Mouse (Mus musculus): Measurements from ENCODE around the gene Adgrg7. TPM values are rescaled to one million over a fixed set of nuclear protein-coding genes. Genes with fewer than 3 reads are reported as not detected.

Gene Adgrg7
- polyA plus RNA-seq, 1 experiment, result 0.30 TPM

GRCm38 (mm10) chr16:56799541-56800029 lies 3.9 kb upstream of the Adgrg7 start:
- Histone ChIP-seq H3K36me3 (ENCODE audit: control insufficient read depth, insufficient read depth, low read length) (no peaks in the 10 kb centered on the region), H3K4me1 (ENCODE audit: control insufficient read depth, insufficient read depth, low read length) (no peaks in the 10 kb centered on the region), H3K4me3 (ENCODE audit: control insufficient read depth, low read depth, low read length) (no peak overlapping the region), H3K27me3 (ENCODE audit: control insufficient read depth, insufficient read depth, low read length) (no peaks in the 10 kb centered on the region), H3K27ac (ENCODE audit: control insufficient read depth, insufficient read depth, low read depth, low read length) (no peak overlapping the region)
- no peak for TF ChIP-seq POLR2A (IDR thresholded peaks at IDR 0.05; ENCODE audit: control insufficient read depth, low read depth, low read length)
- TF ChIP-seq CTCF (IDR thresholded peaks at IDR 0.05; ENCODE audit: control insufficient read depth, insufficient read depth, insufficient replicate concordance, low read depth, low read length), result no peak

- Histone ChIP-seq H3K36me3 (ENCODE audit: control insufficient read depth, insufficient read depth, low read length) (no peaks in the 10 kb centered on the region), H3K27me3 (ENCODE audit: control insufficient read depth, insufficient read depth, low read length) (no peaks in the 10 kb centered on the region)
- no peak for TF ChIP-seq POLR2A (IDR thresholded peaks at IDR 0.05; ENCODE audit: control insufficient read depth, low read depth, low read length)
These were observed 3.2 kb upstream of the Adgrg7 start for GRCm38 (mm10) chr16:56798873-56799272.

GRCm38 (mm10) chr16:56794383-56795144 lies 1.1 kb downstream of the Adgrg7 start:
- no peaks in the 10 kb centered on the region for H3K4me1 ChIP-seq (ENCODE audit: control insufficient read depth, insufficient read depth, low read length)
- no peak overlapping the region for H3K27ac ChIP-seq (ENCODE audit: control insufficient read depth, insufficient read depth, low read depth, low read length)
- no peaks in the 10 kb centered on the region for H3K36me3 ChIP-seq (ENCODE audit: control insufficient read depth, insufficient read depth, low read length)
- TF ChIP-seq CTCF (IDR thresholded peaks at IDR 0.05; ENCODE audit: control insufficient read depth, insufficient read depth, insufficient replicate concordance, low read depth, low read length) (no peak), POLR2A (IDR thresholded peaks at IDR 0.05; ENCODE audit: control insufficient read depth, low read depth, low read length) (no peak)
- no peaks in the 10 kb centered on the region for H3K27me3 ChIP-seq (ENCODE audit: control insufficient read depth, insufficient read depth, low read length)
- no peak overlapping the region for H3K4me3 ChIP-seq (ENCODE audit: control insufficient read depth, low read depth, low read length)

More at GRCm38 (mm10) chr16:56798873-56799272, 3.2 kb upstream of the Adgrg7 start:
- Histone ChIP-seq H3K27ac (ENCODE audit: control insufficient read depth, insufficient read depth, low read depth, low read length) (no peak overlapping the region), H3K4me1 (ENCODE audit: control insufficient read depth, insufficient read depth, low read length) (no peaks in the 10 kb centered on the region), H3K4me3 (ENCODE audit: control insufficient read depth, low read depth, low read length) (no peak overlapping the region)

DNA sequence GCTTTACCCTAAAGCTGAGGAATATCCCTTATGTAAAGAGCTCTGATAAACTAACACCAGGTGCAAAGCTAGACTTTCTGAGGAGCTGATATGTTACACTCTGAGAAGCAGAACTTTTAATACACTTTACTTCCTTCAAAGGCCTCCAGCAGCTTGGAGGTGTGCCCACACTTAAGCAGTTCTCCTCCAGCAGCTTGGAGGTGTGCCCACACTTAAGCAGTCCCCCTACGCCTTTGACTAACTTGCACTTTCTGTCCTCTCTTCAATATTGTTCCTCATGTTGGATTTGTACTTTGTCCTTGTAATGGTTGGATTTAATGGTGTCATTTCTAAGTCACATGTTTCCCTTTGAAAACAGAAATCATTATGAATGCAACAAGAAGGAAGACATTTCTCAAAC lies 1.9 kb downstream of the Adgrg7 start:
- Histone ChIP-seq H3K27ac (ENCODE audit: control insufficient read depth, insufficient read depth, low read depth, low read length) (no peak overlapping the region), H3K36me3 (ENCODE audit: control insufficient read depth, insufficient read depth, low read length) (no peaks in the 10 kb centered on the region), H3K27me3 (ENCODE audit: control insufficient read depth, insufficient read depth, low read length) (no peaks in the 10 kb centered on the region), H3K4me3 (ENCODE audit: control insufficient read depth, low read depth, low read length) (no peak overlapping the region), H3K4me1 (ENCODE audit: control insufficient read depth, insufficient read depth, low read length) (no peaks in the 10 kb centered on the region)
- TF ChIP-seq POLR2A (IDR thresholded peaks at IDR 0.05; ENCODE audit: control insufficient read depth, low read depth, low read length) (no peak), CTCF (IDR thresholded peaks at IDR 0.05; ENCODE audit: control insufficient read depth, insufficient read depth, insufficient replicate concordance, low read depth, low read length) (no peak)

DNA sequence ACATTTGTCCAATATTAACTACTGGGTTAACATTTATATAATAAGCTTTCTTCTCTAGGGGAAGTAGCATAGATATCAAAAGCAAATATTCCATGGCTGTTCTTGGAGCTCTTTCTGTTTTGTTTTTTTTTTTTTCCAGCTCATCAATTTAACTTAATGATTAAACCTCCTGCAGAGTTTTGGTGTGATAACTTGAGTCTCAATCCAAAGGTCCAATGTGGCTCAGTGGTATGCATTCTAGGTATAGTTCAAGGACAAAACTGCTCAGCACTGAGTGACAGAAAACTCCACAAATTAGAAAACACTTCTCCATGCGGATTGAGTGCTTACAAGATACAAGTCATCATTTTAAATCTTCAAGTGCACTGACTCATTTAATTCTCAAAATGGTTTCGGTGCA lies 9.7 kb downstream of the Adgrg7 start:
- Histone ChIP-seq H3K4me3 (ENCODE audit: control insufficient read depth, low read depth, low read length) (no peak overlapping the region), H3K4me1 (ENCODE audit: control insufficient read depth, insufficient read depth, low read length) (no peaks in the 10 kb centered on the region), H3K27me3 (ENCODE audit: control insufficient read depth, insufficient read depth, low read length) (no peaks in the 10 kb centered on the region), H3K27ac (ENCODE audit: control insufficient read depth, insufficient read depth, low read depth, low read length) (no peak overlapping the region), H3K36me3 (ENCODE audit: control insufficient read depth, insufficient read depth, low read length) (no peaks in the 10 kb centered on the region)
- no peak for TF ChIP-seq CTCF (IDR thresholded peaks at IDR 0.05; ENCODE audit: control insufficient read depth, insufficient read depth, insufficient replicate concordance, low read depth, low read length)
- no peak for TF ChIP-seq POLR2A (IDR thresholded peaks at IDR 0.05; ENCODE audit: control insufficient read depth, low read depth, low read length)

GRCm38 (mm10) chr16:56771163-56772105 lies 24.2 kb downstream of the Adgrg7 start:
- TF ChIP-seq POLR2A (IDR thresholded peaks at IDR 0.05; ENCODE audit: control insufficient read depth, low read depth, low read length), result no peak
- peak; percentile 24; the same call in 1 of the 2 replicates for TF ChIP-seq CTCF (IDR thresholded peaks at IDR 0.05; ENCODE audit: control insufficient read depth, insufficient read depth, insufficient replicate concordance, low read depth, low read length)
- Histone ChIP-seq H3K27me3 (ENCODE audit: control insufficient read depth, insufficient read depth, low read length) (no peaks in the 10 kb centered on the region), H3K36me3 (ENCODE audit: control insufficient read depth, insufficient read depth, low read length) (no peaks in the 10 kb centered on the region), H3K4me1 (ENCODE audit: control insufficient read depth, insufficient read depth, low read length) (no peaks in the 10 kb centered on the region), H3K27ac (ENCODE audit: control insufficient read depth, insufficient read depth, low read depth, low read length) (no peak overlapping the region), H3K4me3 (ENCODE audit: control insufficient read depth, low read depth, low read length) (no peak overlapping the region)

DNA sequence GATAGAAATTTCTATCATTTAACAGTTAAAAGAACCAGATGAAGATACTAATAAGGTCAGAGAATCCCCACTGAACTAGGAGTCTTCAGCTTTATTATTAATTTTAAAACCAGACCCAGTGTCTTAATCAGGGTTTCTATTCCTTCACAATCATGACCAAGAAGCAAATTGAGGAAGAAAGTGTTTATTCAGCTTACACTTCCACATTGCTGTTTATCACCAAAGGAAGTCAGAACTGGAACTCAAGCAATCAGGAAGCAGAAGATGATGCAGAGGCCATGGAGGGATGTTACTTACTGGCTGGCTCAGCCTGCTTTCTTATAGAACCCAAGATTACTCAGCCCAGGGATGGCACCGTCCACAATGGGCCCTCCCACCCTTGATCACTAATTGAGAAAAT lies 66.6 kb downstream of the Adgrg7 start:
- Histone ChIP-seq H3K4me3 (ENCODE audit: control insufficient read depth, low read depth, low read length) (no peak overlapping the region), H3K36me3 (ENCODE audit: control insufficient read depth, insufficient read depth, low read length) (no peaks in the 10 kb centered on the region), H3K27me3 (ENCODE audit: control insufficient read depth, insufficient read depth, low read length) (no peaks in the 10 kb centered on the region), H3K4me1 (ENCODE audit: control insufficient read depth, insufficient read depth, low read length) (peaks cover 2% of the 10 kb centered on the region; the same call in 1 of the 2 replicates), H3K27ac (ENCODE audit: control insufficient read depth, insufficient read depth, low read depth, low read length) (no peak overlapping the region)
- TF ChIP-seq CTCF (IDR thresholded peaks at IDR 0.05; ENCODE audit: control insufficient read depth, insufficient read depth, insufficient replicate concordance, low read depth, low read length) (no peak), POLR2A (IDR thresholded peaks at IDR 0.05; ENCODE audit: control insufficient read depth, low read depth, low read length) (no peak)
